Mouse (Mus musculus) MEL (cell line): ENCODE data around the gene Snap23. TPM values are rescaled to one million over a fixed set of nuclear protein-coding genes. Genes with fewer than 3 reads are reported as not detected.
A peak's percentile ranks its signal among the peaks of the same experiment; 100 is the strongest.

Experiments used
- DNase-seq: peaks from one replicate; pipeline ENCODE4 v3.0.0; 2011; ENCODE audit warnings: low read depth, low spot score
- H3K27ac ChIP-seq: 2 replicates; pipeline ENCODE4 v1.5.1; 2012; ENCODE audit warnings: low read depth, mild to moderate bottlenecking, control low read depth, low read length, moderate library complexity; ENCODE audit not compliant: control insufficient read depth
- H3K27me3 ChIP-seq, 2 experiments: fragments of 150-350 bp in 1 of 2; sonication (generic) in 1 of 2; 2 replicates each; pipeline ENCODE4 v1.6.1; 2012; ENCODE audit warnings: low read length in 2 of 2, mild to moderate bottlenecking in 2 of 2, improper control_type of control experiment in 1 of 2, moderate library complexity in 1 of 2; ENCODE audit not compliant: insufficient read depth in 2 of 2, control insufficient read depth in 1 of 2
- H3K36me3 ChIP-seq, 2 experiments: 2 replicates each; pipeline ENCODE4 v1.6.1; 2012 to 2014; ENCODE audit warnings: low read length in 2 of 2, improper control_type of control experiment in 1 of 2, inconsistent platforms in 1 of 2, mild to moderate bottlenecking in 1 of 2; ENCODE audit not compliant: insufficient read depth in 2 of 2, control insufficient read depth in 1 of 2
- H3K4me1 ChIP-seq, 2 experiments: fragments of 150-350 bp in 1 of 2; sonication (generic) in 1 of 2; 2 replicates each; pipeline ENCODE4 v1.6.1; 2012; ENCODE audit warnings: low read length in 2 of 2, improper control_type of control experiment in 1 of 2, mild to moderate bottlenecking in 1 of 2; ENCODE audit not compliant: insufficient read depth in 2 of 2, control insufficient read depth in 1 of 2
- H3K4me3 ChIP-seq, 2 experiments: fragments of 150-350 bp in 1 of 2; sonication (generic) in 1 of 2; 2 replicates each; pipeline ENCODE4 v1.5.1; 2012; ENCODE audit warnings: low read depth in 2 of 2, low read length in 2 of 2, mild to moderate bottlenecking in 2 of 2, moderate library complexity in 2 of 2, control low read depth in 1 of 2, improper control_type of control experiment in 1 of 2; ENCODE audit not compliant: control insufficient read depth in 1 of 2, insufficient read depth in 1 of 2
- H3K79me2 ChIP-seq: 2 replicates; pipeline ENCODE4 v1.6.1; 2012; ENCODE audit warnings: mild to moderate bottlenecking, low read length, moderate library complexity; ENCODE audit not compliant: control insufficient read depth, poor library complexity, insufficient read depth
- H3K9ac ChIP-seq: 2 replicates; pipeline ENCODE4 v1.6.1; 2012; ENCODE audit warnings: low read depth, mild to moderate bottlenecking, control low read depth, low read length, moderate library complexity; ENCODE audit not compliant: control insufficient read depth, poor library complexity, severe bottlenecking
- H3K9me3 ChIP-seq: fragments of 150-350 bp; sonication (generic); replicated peaks from 2 replicates; pipeline ENCODE4 v1.6.1; 2012; ENCODE audit warnings: mild to moderate bottlenecking, low read length, improper control_type of control experiment, moderate library complexity; ENCODE audit not compliant: insufficient read depth
- BHLHE40 ChIP-seq: IDR thresholded peaks from 2 replicates; pipeline ENCODE4 v1.6.1; 2012; ENCODE audit warnings: low read depth, mild to moderate bottlenecking, inconsistent platforms, low read length, improper control_type of control experiment, borderline replicate concordance
- CHD1 ChIP-seq: IDR thresholded peaks from 2 replicates; pipeline ENCODE4 v1.6.1; 2012; ENCODE audit warnings: low read depth, mild to moderate bottlenecking, inconsistent platforms, low read length, improper control_type of control experiment
- CHD2 ChIP-seq: IDR thresholded peaks from 2 replicates; pipeline ENCODE4 v1.6.1; 2011; ENCODE audit warnings: low read length, improper control_type of control experiment
- E2F4 ChIP-seq: IDR thresholded peaks from 2 replicates; pipeline ENCODE4 v1.6.1; 2011; ENCODE audit warnings: low read depth, low read length, improper control_type of control experiment, borderline replicate concordance
- ELF1 ChIP-seq: IDR thresholded peaks from 2 replicates; pipeline ENCODE4 v1.6.1; 2014; ENCODE audit warnings: low read depth, mild to moderate bottlenecking, inconsistent platforms, low read length, improper control_type of control experiment, moderate library complexity
- EP300 ChIP-seq, 2 experiments: IDR thresholded peaks; 2 replicates each; pipeline ENCODE4 v1.6.1; 2011; ENCODE audit warnings: improper control_type of control experiment in 2 of 2, low read length in 2 of 2, low read depth in 1 of 2, mild to moderate bottlenecking in 1 of 2
- ETS1 ChIP-seq: IDR thresholded peaks from 2 replicates; pipeline ENCODE4 v1.6.1; 2012; ENCODE audit warnings: low read depth, mild to moderate bottlenecking, inconsistent platforms, low read length, improper control_type of control experiment, moderate library complexity
- GABPA ChIP-seq: IDR thresholded peaks from 2 replicates; pipeline ENCODE4 v1.6.1; 2012; ENCODE audit warnings: low read depth, mild to moderate bottlenecking, inconsistent platforms, low read length, improper control_type of control experiment, moderate library complexity
- GATA1 ChIP-seq: IDR thresholded peaks from 2 replicates; pipeline ENCODE4 v1.6.1; 2011; ENCODE audit warnings: low read depth, low read length, improper control_type of control experiment
- HCFC1 ChIP-seq: IDR thresholded peaks from 2 replicates; pipeline ENCODE4 v1.6.1; 2012; ENCODE audit warnings: low read depth, mild to moderate bottlenecking, inconsistent platforms, low read length, improper control_type of control experiment, moderate library complexity
- JUND ChIP-seq: IDR thresholded peaks from 2 replicates; pipeline ENCODE4 v1.6.1; 2011; ENCODE audit warnings: low read depth, mild to moderate bottlenecking, improper control_type of control experiment, low read length
- KAT2A ChIP-seq: conservative IDR thresholded peaks from 2 replicates; pipeline ENCODE4 v1.6.1; 2012; ENCODE audit warnings: low read depth, low read length, improper control_type of control experiment, inconsistent platforms
- MAZ ChIP-seq: IDR thresholded peaks from 2 replicates; pipeline ENCODE4 v1.6.1; 2012; ENCODE audit warnings: low read depth, mild to moderate bottlenecking, inconsistent platforms, low read length, improper control_type of control experiment
- MEF2A ChIP-seq: IDR thresholded peaks from 2 replicates; pipeline ENCODE4 v1.6.1; 2014; ENCODE audit warnings: low read depth, mild to moderate bottlenecking, inconsistent platforms, low read length, improper control_type of control experiment; ENCODE audit not compliant: poor library complexity, insufficient replicate concordance, severe bottlenecking; ENCODE audit errors: extremely low read depth
- MXI1 ChIP-seq: IDR thresholded peaks from 2 replicates; pipeline ENCODE4 v1.6.1; 2011; ENCODE audit warnings: mild to moderate bottlenecking, low read depth, low read length, improper control_type of control experiment
- MYB ChIP-seq: IDR thresholded peaks from 2 replicates; pipeline ENCODE4 v1.6.1; 2011; ENCODE audit warnings: mild to moderate bottlenecking, low read depth, low read length, improper control_type of control experiment
- MYC ChIP-seq: IDR thresholded peaks from 2 replicates; pipeline ENCODE4 v1.6.1; 2011; ENCODE audit warnings: low read depth, mild to moderate bottlenecking, low read length, improper control_type of control experiment, moderate library complexity
- NELFE ChIP-seq: IDR thresholded peaks from 2 replicates; pipeline ENCODE4 v1.6.1; 2011; ENCODE audit warnings: low read depth, low read length, improper control_type of control experiment
- NRF1 ChIP-seq: IDR thresholded peaks from 2 replicates; pipeline ENCODE4 v1.6.1; 2014; ENCODE audit warnings: low read depth, mild to moderate bottlenecking, inconsistent platforms, low read length, improper control_type of control experiment, moderate library complexity; ENCODE audit not compliant: poor library complexity, insufficient read depth, severe bottlenecking
- POLR2A ChIP-seq, 2 experiments: IDR thresholded peaks; 2 replicates each; pipeline ENCODE4 v1.6.1; 2011 to 2012; ENCODE audit warnings: low read length in 2 of 2, mild to moderate bottlenecking in 2 of 2, control low read depth in 1 of 2, improper control_type of control experiment in 1 of 2, low read depth in 1 of 2, moderate library complexity in 1 of 2; ENCODE audit not compliant: control insufficient read depth in 1 of 2, insufficient read depth in 1 of 2, poor library complexity in 1 of 2
- POLR2AphosphoS2 ChIP-seq: IDR thresholded peaks from 2 replicates; pipeline ENCODE4 v1.6.1; 2011; ENCODE audit warnings: low read length, improper control_type of control experiment
- POLR2AphosphoS5 ChIP-seq: IDR thresholded peaks from 2 replicates; pipeline ENCODE4 v1.6.1; 2012; ENCODE audit warnings: low read depth, borderline replicate concordance, mild to moderate bottlenecking, inconsistent platforms, low read length, moderate library complexity, mixed read lengths
- RAD21 ChIP-seq: IDR thresholded peaks from 2 replicates; pipeline ENCODE4 v1.6.1; 2011; ENCODE audit warnings: mild to moderate bottlenecking, low read depth, low read length, improper control_type of control experiment
- RCOR1 ChIP-seq: IDR thresholded peaks from 2 replicates; pipeline ENCODE4 v1.6.1; 2012; ENCODE audit warnings: low read depth, mild to moderate bottlenecking, inconsistent platforms, low read length, improper control_type of control experiment
- SIN3A ChIP-seq: IDR thresholded peaks from 2 replicates; pipeline ENCODE4 v1.6.1; 2012; ENCODE audit warnings: low read length, improper control_type of control experiment, inconsistent platforms
- SMC3 ChIP-seq: IDR thresholded peaks from 2 replicates; pipeline ENCODE4 v1.6.1; 2011; ENCODE audit warnings: low read depth, low read length, improper control_type of control experiment
- TAL1 ChIP-seq: IDR thresholded peaks from 2 replicates; pipeline ENCODE4 v1.6.1; 2012; ENCODE audit warnings: mild to moderate bottlenecking, inconsistent platforms, low read length, moderate library complexity, mixed read lengths
- TBP ChIP-seq: IDR thresholded peaks from 2 replicates; pipeline ENCODE4 v1.8.0; 2011; ENCODE audit warnings: low read depth, low read length, improper control_type of control experiment
- TCF12 ChIP-seq: IDR thresholded peaks from 2 replicates; pipeline ENCODE4 v1.6.1; 2014; ENCODE audit warnings: low read depth, mild to moderate bottlenecking, inconsistent platforms, low read length, improper control_type of control experiment, moderate library complexity
- UBTF ChIP-seq: IDR thresholded peaks from 2 replicates; pipeline ENCODE4 v1.6.1; 2012; ENCODE audit warnings: low read depth, mild to moderate bottlenecking, inconsistent platforms, low read length, improper control_type of control experiment, moderate library complexity, borderline replicate concordance; ENCODE audit not compliant: insufficient read depth
- USF1 ChIP-seq: IDR thresholded peaks from 2 replicates; pipeline ENCODE4 v1.6.1; 2014; ENCODE audit warnings: low read depth, mild to moderate bottlenecking, inconsistent platforms, low read length, improper control_type of control experiment, moderate library complexity
- USF2 ChIP-seq, 2 experiments: IDR thresholded peaks; 2 replicates each; pipeline ENCODE4 v1.6.1; 2011 to 2012; ENCODE audit warnings: improper control_type of control experiment in 2 of 2, low read length in 2 of 2, borderline replicate concordance in 1 of 2, inconsistent platforms in 1 of 2, low read depth in 1 of 2, mild to moderate bottlenecking in 1 of 2; ENCODE audit not compliant: insufficient read depth in 1 of 2
- ZC3H11A ChIP-seq: IDR thresholded peaks from 2 replicates; pipeline ENCODE4 v1.6.1; 2012; ENCODE audit warnings: low read depth, mild to moderate bottlenecking, inconsistent platforms, low read length, improper control_type of control experiment
- ZKSCAN1 ChIP-seq: IDR thresholded peaks from 2 replicates; pipeline ENCODE4 v1.6.1; 2012; ENCODE audit warnings: low read depth, mild to moderate bottlenecking, inconsistent platforms, low read length, improper control_type of control experiment, moderate library complexity
- ZMIZ1 ChIP-seq: IDR thresholded peaks from 2 replicates; pipeline ENCODE4 v1.6.1; 2012; ENCODE audit warnings: low read depth, mild to moderate bottlenecking, inconsistent platforms, low read length, improper control_type of control experiment, moderate library complexity
- polyA plus RNA-seq, 2 experiments: library from polyadenylated mRNA; stranded (reverse) in 1 of 2; unstranded in 1 of 2; fragments of >175 nt in 1 of 2; fragments of >200 nt in 1 of 2; gene quantifications; 2 replicates each; pipeline versions ENCODE4 v1.2.1 to v1.2.4; 2012; ENCODE audit warnings: low replicate concordance in 2 of 2, low read depth in 1 of 2; ENCODE audit not compliant: insufficient read length in 2 of 2, insufficient read depth in 1 of 2, missing spikeins in 1 of 2
- total RNA-seq: library from RNA; depleted of rRNA; stranded (reverse); fragments of 300-350 nt; gene quantifications from 2 replicates; pipeline ENCODE4 v1.2.3, GENCODE M21; 2012

Gene Snap23
- total and polyA plus RNA-seq, 3 experiments = 50.8 to 81.5 TPM; not detected in 1

- Histone ChIP-seq H3K9me3 (no peaks in the 10 kb centered on the region), H3K36me3 (peaks cover 2 to 49% of the 10 kb centered on the region in 2 experiments; a peak in 3 of 4 replicates), H3K9ac (peak within 1 kb of the TSS; percentile 97), H3K79me2 (peaks cover 52% of the 10 kb centered on the region), H3K27me3 (no peaks in the 10 kb centered on the region), H3K4me1 (peaks cover 14 to 23% of the 10 kb centered on the region in 2 experiments), H3K27ac (peak within 1 kb of the TSS; percentile 91), H3K4me3 (peak within 1 kb of the TSS; percentile 88 to 97)
- peak; percentile 95 for DNase-seq
- TF ChIP-seq USF1 = 0 out of 2 replicates have a peak, but pooled peaks have one; percentile 35
- TF ChIP-seq UBTF = no peak
- TF ChIP-seq MYB = peak; percentile 60; the same call in 1 of the 2 replicates
- peak; percentile 76 for TF ChIP-seq NELFE
- 0 out of 2 replicates have a peak, but pooled peaks have one; percentile 16 for TF ChIP-seq GATA1
- peak; percentile 71 for TF ChIP-seq MXI1
- TF ChIP-seq KAT2A = peak; percentile 62; the same call in 1 of the 2 replicates
- no peak for TF ChIP-seq ZMIZ1
- TF ChIP-seq GABPA = no peak
- 0 out of 2 replicates have a peak, but pooled peaks have one; percentile 27 for TF ChIP-seq ELF1
- peak; percentile 91 for TF ChIP-seq HCFC1
- no peak for TF ChIP-seq RCOR1
- TF ChIP-seq MEF2A = no peak
- no peak for TF ChIP-seq E2F4
- TF ChIP-seq ETS1 = peak; percentile 67
- TF ChIP-seq CHD1 = no peak
- no peak for TF ChIP-seq RAD21
- TF ChIP-seq POLR2AphosphoS5 = no peak
- TF ChIP-seq SIN3A = peak; percentile 86
- peak; percentile 71 for TF ChIP-seq TCF12
- TF ChIP-seq NRF1 = peak; percentile 90
- peak in 1 of 2 experiments; percentile 55; a peak in 2 of 4 replicates for TF ChIP-seq EP300 (IDR thresholded peaks at IDR 0.05; ENCODE audit: low read depth in 1 of 2, low read length in 2 of 2)
- peak; percentile 83 for TF ChIP-seq TBP
- peak; percentile 98 for TF ChIP-seq MAZ
- no peak for TF ChIP-seq USF2 (IDR thresholded peaks at IDR 0.05; ENCODE audit: borderline replicate concordance in 1 of 2, insufficient read depth in 1 of 2, low read depth in 1 of 2, low read length in 2 of 2)
- TF ChIP-seq ZC3H11A = no peak
- no peak for TF ChIP-seq BHLHE40
- TF ChIP-seq MYC = peak; percentile 73
- TF ChIP-seq CHD2 = no peak
- TF ChIP-seq TAL1 = no peak
- TF ChIP-seq JUND = no peak
- peak; percentile 64; the same call in 1 of the 2 replicates for TF ChIP-seq POLR2AphosphoS2
- TF ChIP-seq ZKSCAN1 = no peak
- TF ChIP-seq POLR2A (IDR thresholded peaks at IDR 0.05; ENCODE audit: control insufficient read depth in 1 of 2, insufficient read depth in 1 of 2, low read depth in 1 of 2, low read length in 2 of 2, poor library complexity in 1 of 2) = peak; percentile 81 to 91
- no peak for TF ChIP-seq SMC3
Measured at GRCm38 (mm10) chr2:120563235-120563990, 4.1 kb upstream of the Snap23 start, which contains the start of gene Zfp106. Gene Zfp106, minus strand, starts transcription at chr2:120563843.
